Mouse (Mus musculus) liver, embryonic 12.5 days (tissue): Measurements from ENCODE around the gene Fxyd3. TPM values are rescaled to one million over a fixed set of nuclear protein-coding genes. Genes with fewer than 3 reads are reported as not detected.
A peak's percentile ranks its signal among the peaks of the same experiment; 100 is the strongest.

Experiments
- ATAC-seq: fragments of 200-750 bp; cut with Nextera tagmentation; 2 replicates; pipeline ENCODE4 v1.8.0; 2017; ENCODE audit warnings: moderate number of reproducible peaks, mild to moderate bottlenecking, moderate library complexity
- H3K27ac ChIP-seq: fragments of 300-500 bp; sonication (generic); 2 replicates; pipeline ENCODE4 v1.5.1; 2016; ENCODE audit warnings: mild to moderate bottlenecking
- H3K27me3 ChIP-seq: fragments of 300-500 bp; sonication (generic); replicated peaks from 2 replicates; pipeline ENCODE4 v1.6.1; 2016; ENCODE audit warnings: mild to moderate bottlenecking, moderate library complexity
- H3K36me3 ChIP-seq: fragments of 300-500 bp; sonication (generic); 2 replicates; pipeline ENCODE4 v1.6.1; 2016; ENCODE audit warnings: mild to moderate bottlenecking, moderate library complexity
- H3K4me1 ChIP-seq: fragments of 300-500 bp; sonication (generic); 2 replicates; pipeline ENCODE4 v1.6.1; 2016
- H3K4me2 ChIP-seq: fragments of 300-500 bp; sonication (generic); 2 replicates; pipeline ENCODE4 v1.6.1; 2016; ENCODE audit warnings: mild to moderate bottlenecking, moderate library complexity
- H3K4me3 ChIP-seq: fragments of 300-500 bp; sonication (generic); 2 replicates; pipeline ENCODE4 v1.5.1; 2016; ENCODE audit warnings: mild to moderate bottlenecking, moderate library complexity
- H3K9ac ChIP-seq: fragments of 300-500 bp; sonication (generic); 2 replicates; pipeline ENCODE4 v1.6.1; 2016; ENCODE audit warnings: mild to moderate bottlenecking, moderate library complexity
- H3K9me3 ChIP-seq: fragments of 300-500 bp; sonication (generic); replicated peaks from 2 replicates; pipeline ENCODE4 v1.6.1; 2016; ENCODE audit warnings: mild to moderate bottlenecking, moderate library complexity
- WGBS: fragments of 180-500 bp; shearing (Covaris S2); methylation state at CpG from one replicate; pipeline ENCODE4 v1.1.7; 2016; ENCODE audit not compliant: insufficient replicate concordance; 5-methylcytosine and 5-hydroxymethylcytosine counted together
- polyA plus RNA-seq: library from polyadenylated mRNA; unstranded; fragments of >200 nt; fragmentation: Nextera tagmentation; extraction: Ambion mirVana; gene quantifications from 2 replicates; pipeline ENCODE4 v1.2.1, GENCODE M21; 2016

Fxyd3 gene
- polyA plus RNA-seq, 1 experiment from 2014 or later: 0.86 TPM

GRCm38 (mm10) chr7:31097583-31098248 is 21.2 kb upstream of the Fxyd3 start:
- H3K36me3 ChIP-seq: no peaks in the 10 kb centered on the region
- H3K9ac ChIP-seq: no peak overlapping the region
- no peak overlapping the region for H3K27ac ChIP-seq
- no peaks in the 10 kb centered on the region for H3K9me3 ChIP-seq
- ATAC-seq: peak; percentile 79
- peaks cover 13% of the 10 kb centered on the region; the same call in 1 of the 2 replicates for H3K27me3 ChIP-seq
- WGBS: 12% methylated on average over 11 of the region's 20 CpGs
- H3K4me1 ChIP-seq: 0 out of 2 replicates have a peak, but pooled peaks cover 6% of the 10 kb centered on the region
- peak overlapping the region; percentile 25 for H3K4me3 ChIP-seq
- peak overlapping the region; percentile 54 for H3K4me2 ChIP-seq

GRCm38 (mm10) chr7:31096892-31097564 is 20.5 kb upstream of the Fxyd3 start:
- Histone ChIP-seq H3K4me2 (no peak overlapping the region), H3K4me1 (0 out of 2 replicates have a peak, but pooled peaks cover 6% of the 10 kb centered on the region), H3K27me3 (peaks cover 9% of the 10 kb centered on the region; the same call in 1 of the 2 replicates), H3K9ac (no peak overlapping the region), H3K36me3 (no peaks in the 10 kb centered on the region), H3K4me3 (no peak overlapping the region), H3K9me3 (no peaks in the 10 kb centered on the region), H3K27ac (no peak overlapping the region)
- no peak for ATAC-seq
- WGBS: 61% methylated on average over 9 of the region's 9 CpGs

GRCm38 (mm10) chr7:31094774-31095501 is 18.4 kb upstream of the Fxyd3 start:
- H3K27me3 ChIP-seq: peaks cover 9% of the 10 kb centered on the region; the same call in 1 of the 2 replicates
- no peak overlapping the region for H3K4me3 ChIP-seq
- H3K4me2 ChIP-seq: no peak overlapping the region
- H3K9ac ChIP-seq: no peak overlapping the region
- H3K36me3 ChIP-seq: no peaks in the 10 kb centered on the region
- H3K4me1 ChIP-seq: 0 out of 2 replicates have a peak, but pooled peaks cover 6% of the 10 kb centered on the region
- ATAC-seq: no peak
- H3K9me3 ChIP-seq: no peaks in the 10 kb centered on the region
- no peak overlapping the region for H3K27ac ChIP-seq
- WGBS: 10% methylated on average over 12 of the region's 12 CpGs

- Histone ChIP-seq H3K4me2 (no peak overlapping the region), H3K36me3 (no peaks in the 10 kb centered on the region), H3K9ac (no peak overlapping the region), H3K4me1 (no peaks in the 10 kb centered on the region), H3K4me3 (no peak overlapping the region), H3K9me3 (no peaks in the 10 kb centered on the region), H3K27me3 (peaks cover 9% of the 10 kb centered on the region; the same call in 1 of the 2 replicates), H3K27ac (no peak overlapping the region)
- no peak for ATAC-seq
- 19% methylated on average over 2 of the region's 2 CpGs for WGBS
Measured at GRCm38 (mm10) chr7:31089721-31090120, 13.2 kb upstream of the Fxyd3 start.

- Histone ChIP-seq H3K27ac (no peak overlapping the region), H3K4me2 (no peak overlapping the region), H3K4me3 (no peak overlapping the region), H3K36me3 (no peaks in the 10 kb centered on the region), H3K9ac (no peak overlapping the region), H3K4me1 (0 out of 2 replicates have a peak, but pooled peaks cover 7% of the 10 kb centered on the region), H3K9me3 (no peaks in the 10 kb centered on the region), H3K27me3 (no peaks in the 10 kb centered on the region)
- ATAC-seq: no peak
- WGBS: 44% methylated on average over 3 of the region's 3 CpGs
Measured at GRCm38 (mm10) chr7:31088206-31088605, 11.7 kb upstream of the Fxyd3 start.

- 0 out of 2 replicates have a peak, but pooled peaks cover 7% of the 10 kb centered on the region for H3K4me1 ChIP-seq
- ATAC-seq: no peak
- no peak overlapping the region for H3K27ac ChIP-seq
- no peaks in the 10 kb centered on the region for H3K27me3 ChIP-seq
- H3K36me3 ChIP-seq: no peaks in the 10 kb centered on the region
- H3K4me2 ChIP-seq: no peak overlapping the region
- no peaks in the 10 kb centered on the region for H3K9me3 ChIP-seq
- H3K4me3 ChIP-seq: no peak overlapping the region
- 22% methylated on average over 2 of the region's 2 CpGs for WGBS
- no peak overlapping the region for H3K9ac ChIP-seq
Measured at GRCm38 (mm10) chr7:31087262-31087661, 10.8 kb upstream of the Fxyd3 start.

GRCm38 (mm10) chr7:31086175-31086755 is 9.8 kb upstream of the Fxyd3 start:
- ATAC-seq: no peak
- 74% methylated on average over 9 of the region's 9 CpGs for WGBS
- no peak overlapping the region for H3K27ac ChIP-seq
- no peaks in the 10 kb centered on the region for H3K9me3 ChIP-seq
- no peak overlapping the region for H3K4me2 ChIP-seq
- no peaks in the 10 kb centered on the region for H3K27me3 ChIP-seq
- H3K4me1 ChIP-seq: 0 out of 2 replicates have a peak, but pooled peaks cover 7% of the 10 kb centered on the region
- no peak overlapping the region for H3K4me3 ChIP-seq
- no peaks in the 10 kb centered on the region for H3K36me3 ChIP-seq
- no peak overlapping the region for H3K9ac ChIP-seq

- Histone ChIP-seq H3K27ac (0 out of 2 replicates have a peak overlapping the region, but pooled peaks have one; percentile 30), H3K4me1 (0 out of 2 replicates have a peak, but pooled peaks cover 7% of the 10 kb centered on the region), H3K36me3 (no peaks in the 10 kb centered on the region), H3K4me3 (no peak overlapping the region), H3K9ac (no peak overlapping the region), H3K4me2 (no peak overlapping the region), H3K27me3 (no peaks in the 10 kb centered on the region), H3K9me3 (no peaks in the 10 kb centered on the region)
- ATAC-seq: no peak
- 60% methylated on average over 3 of the region's 3 CpGs for WGBS
Measured at GRCm38 (mm10) chr7:31085171-31085570, 8.7 kb upstream of the Fxyd3 start.

- Histone ChIP-seq H3K9me3 (no peaks in the 10 kb centered on the region), H3K27ac (peak overlapping the region; percentile 43; the same call in 1 of the 2 replicates), H3K4me3 (no peak overlapping the region), H3K4me2 (no peak overlapping the region), H3K9ac (no peak overlapping the region), H3K4me1 (0 out of 2 replicates have a peak, but pooled peaks cover 7% of the 10 kb centered on the region), H3K27me3 (no peaks in the 10 kb centered on the region), H3K36me3 (no peaks in the 10 kb centered on the region)
- 54% methylated on average over 9 of the region's 9 CpGs for WGBS
- ATAC-seq: no peak
Measured at GRCm38 (mm10) chr7:31084140-31084539, 7.6 kb upstream of the Fxyd3 start.

- H3K27ac ChIP-seq: no peak overlapping the region
- 0 out of 2 replicates have a peak, but pooled peaks cover 7% of the 10 kb centered on the region for H3K4me1 ChIP-seq
- no peak overlapping the region for H3K9ac ChIP-seq
- H3K4me3 ChIP-seq: no peak overlapping the region
- peak; percentile 13; the same call in 1 of the 2 replicates for ATAC-seq
- H3K4me2 ChIP-seq: no peak overlapping the region
- H3K27me3 ChIP-seq: no peaks in the 10 kb centered on the region
- H3K36me3 ChIP-seq: no peaks in the 10 kb centered on the region
- no peaks in the 10 kb centered on the region for H3K9me3 ChIP-seq
- WGBS: 61% methylated on average over 14 of the region's 14 CpGs
Measured at GRCm38 (mm10) chr7:31082831-31083588, 6.5 kb upstream of the Fxyd3 start.

- no peaks in the 10 kb centered on the region for H3K36me3 ChIP-seq
- H3K27me3 ChIP-seq: no peaks in the 10 kb centered on the region
- H3K4me2 ChIP-seq: no peak overlapping the region
- H3K9ac ChIP-seq: no peak overlapping the region
- H3K9me3 ChIP-seq: no peaks in the 10 kb centered on the region
- H3K4me3 ChIP-seq: no peak overlapping the region
- ATAC-seq: no peak
- H3K4me1 ChIP-seq: 0 out of 2 replicates have a peak, but pooled peaks cover 7% of the 10 kb centered on the region
- H3K27ac ChIP-seq: no peak overlapping the region
Measured at GRCm38 (mm10) chr7:31082106-31082505, 5.6 kb upstream of the Fxyd3 start.
